Mouse (Mus musculus): ENCODE data around the gene Tmem163.

Tmem163 gene

GRCm38 (mm10) chr1:127568641-127569040 is 110.7 kb downstream of the Tmem163 start:
- DNase-seq (ENCODE audit: low read depth, low spot score) = no peak

DNA sequence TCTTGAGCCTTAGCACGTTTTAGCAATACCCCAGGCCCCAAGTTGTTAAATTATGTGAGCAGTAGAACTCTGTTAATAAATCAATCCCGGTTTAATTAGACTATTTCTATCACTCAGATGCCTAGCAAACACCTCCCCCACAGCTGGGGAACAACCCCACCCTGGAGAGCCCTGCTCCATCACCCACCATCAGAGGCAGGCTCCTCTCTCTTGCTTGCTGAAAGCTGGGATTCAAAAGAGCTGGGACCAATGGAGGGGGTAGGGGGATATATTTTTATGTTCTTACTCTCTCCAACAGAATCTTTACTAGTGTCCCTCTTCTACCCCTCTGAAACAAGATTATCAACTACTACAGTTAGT is 122.9 kb downstream of the Tmem163 start:
- DNase-seq (ENCODE audit: low read depth, low spot score) = no peak

DNA sequence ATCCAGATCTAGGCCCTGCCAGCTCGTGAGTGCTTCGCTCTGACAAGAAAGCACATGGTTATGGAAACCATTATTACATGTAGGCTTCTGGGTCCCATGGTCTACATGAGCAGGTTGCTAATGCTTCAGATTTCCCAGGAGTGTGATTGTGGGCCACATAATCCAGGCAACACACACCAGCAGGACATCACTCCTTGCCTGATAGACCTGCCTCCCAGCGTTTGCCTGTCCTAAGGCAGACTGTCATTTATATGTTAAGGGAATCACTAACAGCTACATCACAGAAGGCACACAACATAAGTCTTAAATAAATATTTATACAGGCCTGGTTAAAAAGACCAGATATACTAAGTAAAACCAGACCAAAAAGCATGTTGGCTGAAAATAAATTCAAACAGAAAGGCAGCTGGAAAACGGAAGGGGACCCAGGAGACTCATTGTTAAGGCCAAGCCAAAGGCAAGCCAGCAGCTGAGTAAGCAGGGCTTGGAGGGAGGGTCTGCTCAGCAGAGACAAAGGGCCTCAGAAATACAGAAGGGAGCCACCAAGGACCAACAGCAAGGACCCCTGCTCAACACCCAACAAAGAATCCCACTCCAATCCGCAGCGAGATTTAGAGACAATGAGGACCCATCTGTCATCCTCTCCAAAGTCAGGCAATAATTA is 123.4 kb downstream of the Tmem163 start:
- DNase-seq (ENCODE audit: low read depth, low spot score) = no peak

DNA sequence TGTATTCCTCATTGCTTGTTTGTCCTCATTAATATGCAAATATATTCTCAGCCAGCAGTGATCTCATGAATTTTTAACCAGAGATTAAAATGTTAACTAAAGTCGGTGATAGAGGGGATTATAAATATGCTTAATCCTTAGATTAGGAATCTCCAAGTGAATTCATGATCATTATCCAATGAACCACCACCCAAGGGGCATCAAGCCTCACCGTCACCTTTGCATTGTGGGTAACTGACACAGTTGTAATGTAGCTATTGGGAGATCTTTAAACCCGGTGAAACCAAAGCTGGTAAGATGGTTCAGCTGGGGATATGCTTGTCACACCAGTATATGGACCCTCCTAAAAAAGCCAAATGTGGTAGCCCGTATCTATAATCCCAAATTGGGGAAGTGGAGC is 131.3 kb downstream of the Tmem163 start:
- no peak for DNase-seq (ENCODE audit: low read depth, low spot score)

- DNase-seq (ENCODE audit: low read depth, low spot score) = no peak
Measured at GRCm38 (mm10) chr1:127542756-127543155, 136.6 kb downstream of the Tmem163 start.

DNA sequence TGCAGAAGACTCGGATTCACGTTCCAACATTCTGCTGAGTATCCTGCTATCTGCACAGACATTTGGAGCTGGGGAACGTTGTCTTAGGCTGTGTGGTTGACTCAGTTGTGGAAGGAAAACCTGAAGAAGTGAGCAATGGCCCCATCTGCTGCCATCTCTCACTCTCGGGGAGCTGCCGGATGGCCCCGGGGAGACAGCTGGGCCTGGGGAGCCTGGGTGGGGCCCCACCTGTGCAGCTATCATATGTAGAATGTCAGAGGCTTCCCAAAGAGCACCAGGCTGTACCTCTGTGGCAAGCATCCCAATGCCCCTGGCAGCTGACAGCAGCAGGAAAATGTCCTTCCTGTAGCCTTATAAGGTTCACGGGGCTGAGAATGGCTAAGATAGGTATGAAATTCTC is 137.4 kb downstream of the Tmem163 start:
- no peak for DNase-seq (ENCODE audit: low read depth, low spot score)

- DNase-seq (ENCODE audit: low read depth, low spot score) = no peak
Measured at GRCm38 (mm10) chr1:127541522-127541921, 137.8 kb downstream of the Tmem163 start.

- no peak for DNase-seq (ENCODE audit: low read depth, low spot score)
Measured at GRCm38 (mm10) chr1:127537204-127538038, 141.9 kb downstream of the Tmem163 start.

DNA sequence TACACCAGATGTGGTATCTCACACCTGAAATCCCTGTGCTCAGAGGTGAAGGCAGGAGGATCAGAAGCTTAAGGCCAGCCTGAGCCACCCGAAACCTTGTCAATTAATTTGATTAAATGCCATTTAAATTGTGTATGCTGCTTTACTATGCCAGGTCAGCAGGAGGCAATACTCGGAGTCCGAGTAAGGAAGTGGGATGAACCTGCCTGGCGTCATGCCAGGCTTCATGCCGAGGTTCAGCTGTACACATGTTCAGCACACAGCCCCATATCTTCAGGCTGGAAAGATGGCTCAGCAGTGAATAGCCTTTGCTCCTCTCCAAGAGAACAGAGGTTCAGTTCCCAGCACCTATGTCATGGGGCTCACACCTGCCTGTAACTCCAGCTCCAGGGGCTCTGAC is 142.9 kb downstream of the Tmem163 start:
- no peak for DNase-seq (ENCODE audit: low read depth, low spot score)

DNA sequence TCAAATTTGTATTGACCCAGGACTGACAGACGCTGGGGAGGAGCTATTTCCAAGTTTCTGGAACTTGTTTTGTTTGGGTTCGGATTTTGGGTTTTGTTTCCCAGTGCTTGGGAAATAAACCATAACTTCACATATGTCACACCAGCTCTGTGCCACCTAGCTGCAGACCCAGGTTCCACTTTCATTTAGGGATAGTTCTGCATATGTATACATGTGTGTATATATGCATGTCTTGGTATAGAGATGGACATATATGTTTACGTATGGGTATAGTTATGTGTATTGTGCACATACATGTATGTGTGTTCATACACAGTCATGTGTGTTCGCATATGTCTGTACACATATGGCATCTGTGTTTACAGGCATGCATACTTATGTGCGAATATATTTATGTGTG is 147.6 kb downstream of the Tmem163 start:
- no peak for DNase-seq (ENCODE audit: low read depth, low spot score)

DNA sequence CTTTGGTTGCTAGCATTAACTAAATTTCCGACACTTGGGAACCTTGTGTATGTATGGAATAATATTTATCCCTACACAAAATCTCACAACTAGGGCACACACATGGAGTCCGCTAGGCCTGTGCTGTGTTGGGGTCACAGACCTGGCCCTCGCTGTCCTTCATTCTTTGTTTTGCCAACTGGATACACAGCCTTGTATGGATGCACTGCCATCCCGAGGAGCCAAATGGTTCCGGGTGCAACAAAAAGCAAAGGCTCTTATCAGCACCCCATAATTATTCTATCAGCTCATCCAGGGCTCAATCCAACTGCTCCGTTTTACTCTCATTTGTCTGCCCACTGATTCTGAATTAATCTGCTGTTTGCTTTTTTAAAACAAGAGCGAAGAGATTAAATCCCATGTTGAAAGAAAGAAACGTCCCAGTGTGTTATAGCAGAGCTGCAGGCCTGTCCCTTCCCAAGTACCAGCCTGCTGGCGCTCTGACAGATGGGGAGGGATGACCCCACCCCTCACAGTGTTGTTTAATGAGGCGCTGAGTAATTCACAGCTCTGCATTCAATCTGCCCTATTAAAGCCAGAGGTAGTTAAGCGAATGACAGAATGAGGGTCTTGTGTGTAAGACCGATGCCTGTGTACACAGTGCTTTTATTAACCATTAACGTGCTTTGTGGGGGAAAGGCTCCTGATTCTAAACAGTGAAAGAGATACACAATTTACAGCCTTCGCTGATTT is 148.3 kb downstream of the Tmem163 start:
- DNase-seq (ENCODE audit: low read depth, low spot score) = no peak

- no peak for DNase-seq (ENCODE audit: low read depth, low spot score)
Measured at GRCm38 (mm10) chr1:127523364-127523763, 156.0 kb downstream of the Tmem163 start.

DNA sequence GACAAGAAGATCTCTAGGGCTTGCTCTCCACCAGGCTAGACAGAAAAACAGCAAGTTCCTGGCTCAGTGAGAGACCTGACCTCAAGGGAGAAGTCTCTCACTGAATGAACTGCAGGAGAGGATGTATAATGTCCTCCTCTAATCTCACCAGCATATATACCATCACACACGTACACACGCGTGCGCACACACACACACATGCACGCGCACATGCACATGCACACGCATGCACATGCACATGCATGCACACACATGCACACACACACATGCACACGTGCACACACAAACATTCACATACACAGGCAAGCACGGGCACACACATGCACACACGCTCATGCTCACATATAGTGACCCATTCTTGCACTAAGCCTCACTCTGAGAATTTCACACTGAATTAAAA is 164.5 kb downstream of the Tmem163 start:
- DNase-seq (ENCODE audit: low read depth, low spot score) = no peak

- DNase-seq (ENCODE audit: low read depth, low spot score) = no peak
Measured at GRCm38 (mm10) chr1:127514479-127514878, 164.9 kb downstream of the Tmem163 start.

- DNase-seq (ENCODE audit: low read depth, low spot score) = no peak
Measured at GRCm38 (mm10) chr1:127513664-127514063, 165.7 kb downstream of the Tmem163 start.

DNA sequence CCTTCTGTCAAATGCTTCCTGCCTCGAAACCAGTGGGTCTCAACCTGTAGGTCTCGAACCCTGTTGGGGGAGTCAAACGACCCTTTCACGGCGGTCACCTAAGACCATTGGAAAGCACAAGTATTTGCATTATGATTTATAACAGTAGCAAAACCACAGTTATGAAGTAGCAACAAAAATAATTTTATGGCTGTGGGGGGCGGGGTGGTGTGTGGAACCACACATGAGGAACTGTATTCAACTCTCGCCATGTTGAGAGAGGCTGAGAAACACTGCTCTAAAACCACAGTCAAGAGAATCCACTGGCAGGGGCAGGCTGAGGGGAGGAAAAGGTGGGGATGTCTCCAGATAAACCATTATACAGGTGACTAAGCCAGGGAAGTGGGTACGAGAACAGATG is 166.2 kb downstream of the Tmem163 start:
- no peak for DNase-seq (ENCODE audit: low read depth, low spot score)

DNA sequence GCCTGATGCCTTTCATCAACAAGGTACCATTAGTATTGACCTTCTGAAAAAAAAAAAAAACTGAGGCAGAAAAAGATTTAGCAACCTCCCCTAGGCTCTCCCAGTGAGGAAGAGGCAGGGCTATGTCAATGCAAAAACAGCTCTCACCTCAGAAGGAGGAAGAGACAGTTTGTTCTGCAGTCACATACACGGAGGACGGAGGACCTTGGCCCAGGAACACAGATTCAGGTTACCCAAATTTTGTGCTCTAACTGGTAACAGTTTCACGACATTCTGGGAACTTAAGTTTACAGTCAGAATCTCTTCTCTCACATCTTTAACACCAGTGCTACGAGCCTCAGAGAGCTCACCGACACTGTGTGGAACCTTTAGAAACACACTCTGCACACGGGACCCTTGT is 166.6 kb downstream of the Tmem163 start:
- DNase-seq (ENCODE audit: low read depth, low spot score) = no peak

GRCm38 (mm10) chr1:127511362-127511761 is 168.0 kb downstream of the Tmem163 start:
- no peak for DNase-seq (ENCODE audit: low read depth, low spot score)

- no peak for DNase-seq (ENCODE audit: low read depth, low spot score)
Measured at GRCm38 (mm10) chr1:127508921-127509320, 170.4 kb downstream of the Tmem163 start.

DNA sequence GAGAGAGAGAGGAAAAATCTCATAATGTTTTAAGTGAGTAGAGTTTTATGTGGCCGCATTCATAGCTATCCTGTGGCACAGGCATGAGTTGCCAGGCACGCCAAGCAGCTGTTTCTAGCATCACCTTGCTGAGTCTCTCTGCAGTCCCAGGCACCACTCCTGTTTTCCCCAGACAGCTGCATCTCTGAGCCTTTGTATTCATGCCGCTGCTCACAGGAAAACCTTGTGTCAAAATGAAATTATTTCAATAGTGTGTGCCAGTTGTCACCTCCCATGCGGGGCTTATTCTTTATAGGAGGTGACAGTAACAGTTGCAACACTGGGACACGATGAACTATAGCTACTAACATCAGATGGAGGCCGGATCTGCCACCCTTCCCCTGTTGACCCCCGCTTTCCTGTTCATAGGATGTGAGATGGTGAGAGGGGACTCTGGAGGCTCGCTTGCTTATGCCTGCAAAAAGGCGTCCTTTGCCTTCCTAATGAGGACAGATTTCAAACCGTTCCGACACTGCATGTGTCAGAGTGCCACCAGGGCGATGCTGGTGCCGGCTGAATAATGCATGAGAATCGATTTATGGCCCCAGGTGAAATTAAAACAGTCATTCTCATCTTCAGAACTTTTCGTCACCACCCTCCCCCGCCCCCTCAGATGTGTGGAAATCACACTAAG is 171.1 kb downstream of the Tmem163 start:
- DNase-seq (ENCODE audit: low read depth, low spot score) = no peak

DNA sequence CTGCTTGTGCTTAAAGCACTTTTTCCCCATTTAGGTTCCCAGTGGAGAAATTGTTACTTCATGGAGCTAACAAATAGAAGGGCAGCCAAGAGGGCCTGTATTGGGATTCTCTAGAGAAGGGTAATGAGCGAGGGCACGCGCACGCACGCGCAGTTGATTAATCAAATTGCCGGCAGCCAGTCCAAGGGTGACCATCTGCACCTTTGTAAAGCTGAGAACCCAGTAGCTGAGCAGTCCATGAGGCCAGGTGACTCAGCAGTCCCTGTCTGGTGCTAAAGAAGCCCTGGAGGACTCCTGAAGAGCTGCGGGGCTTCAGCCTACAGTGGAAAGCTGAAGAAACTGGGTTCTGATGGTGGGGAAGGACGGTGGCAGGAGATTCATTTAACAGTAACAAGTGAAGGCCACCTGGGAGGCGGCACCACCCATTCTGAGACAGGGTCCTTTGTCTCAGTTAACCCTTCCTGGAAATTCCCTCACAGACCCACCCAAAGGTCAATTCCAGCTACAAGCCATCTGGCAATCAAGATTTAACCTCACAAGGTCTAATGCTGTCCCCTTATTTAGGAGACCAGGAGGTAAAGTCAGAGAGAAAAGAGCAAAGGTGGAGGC is 172.2 kb downstream of the Tmem163 start:
- no peak for DNase-seq (ENCODE audit: low read depth, low spot score)

DNA sequence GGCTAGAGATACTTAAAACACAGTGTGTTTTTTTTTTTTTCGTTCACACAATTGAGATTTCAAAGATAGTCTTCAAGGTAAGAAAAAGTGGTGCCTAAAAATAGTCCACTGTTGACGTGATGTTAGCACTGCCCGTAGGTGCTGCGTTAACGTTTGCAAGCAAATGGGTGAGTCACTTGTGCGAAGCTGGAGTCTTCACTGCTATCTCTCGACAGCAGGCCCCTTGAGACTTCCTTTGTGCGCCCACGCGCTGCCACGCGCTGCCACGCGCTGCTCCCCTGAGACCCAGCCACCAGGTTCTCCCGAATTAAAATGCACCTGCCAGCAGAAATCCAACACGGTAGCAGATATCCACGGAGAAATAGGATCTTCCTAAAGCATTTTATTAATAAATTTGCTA is 178.6 kb downstream of the Tmem163 start:
- no peak for DNase-seq (ENCODE audit: low read depth, low spot score)

All from WW6 (cell line).